Mouse (Mus musculus) ES-Bruce4 (cell line): ENCODE data around the gene Siva1. TPM values are rescaled to one million over a fixed set of nuclear protein-coding genes. Genes with fewer than 3 reads are reported as not detected.

ENCODE experiments used
- H3K27ac ChIP-seq: 2 replicates; pipeline ENCODE4 v1.5.1; 2012; ENCODE audit warnings: low read length, inconsistent platforms; ENCODE audit not compliant: insufficient read depth
- H3K27me3 ChIP-seq: 2 replicates; pipeline ENCODE4 v1.6.1; 2012; ENCODE audit warnings: mild to moderate bottlenecking, low read length, inconsistent platforms; ENCODE audit not compliant: control insufficient read depth, poor library complexity, insufficient read depth, severe bottlenecking
- H3K36me3 ChIP-seq: 2 replicates; pipeline ENCODE4 v1.6.1; 2012; ENCODE audit warnings: inconsistent platforms, mild to moderate bottlenecking, low read length, moderate library complexity; ENCODE audit not compliant: control insufficient read depth, poor library complexity, insufficient read depth, severe bottlenecking
- H3K4me1 ChIP-seq: one replicate; pipeline ENCODE4 v1.8.1; 2011; ENCODE audit warnings: low read length; ENCODE audit not compliant: control insufficient read depth, insufficient read depth
- H3K4me3 ChIP-seq: 2 replicates; pipeline ENCODE4 v1.5.1; 2011; ENCODE audit warnings: low read depth, mild to moderate bottlenecking, low read length
- H3K9ac ChIP-seq: 2 replicates; pipeline ENCODE4 v1.6.1; 2012; ENCODE audit warnings: low read depth, mild to moderate bottlenecking, inconsistent platforms; ENCODE audit not compliant: poor library complexity, severe bottlenecking
- H3K9me3 ChIP-seq: replicated peaks from 2 replicates; pipeline ENCODE4 v1.6.1; 2012; ENCODE audit warnings: mild to moderate bottlenecking, low read length, inconsistent platforms; ENCODE audit not compliant: control insufficient read depth, poor library complexity, insufficient read depth, severe bottlenecking
- CTCF ChIP-seq: IDR thresholded peaks from one replicate; pipeline ENCODE4 v1.8.1; 2011; ENCODE audit warnings: low read depth, low read length
- EP300 ChIP-seq: IDR thresholded peaks from 2 replicates; pipeline ENCODE4 v1.6.1; 2011; ENCODE audit warnings: low read depth, low read length; ENCODE audit not compliant: insufficient read depth
- POLR2A ChIP-seq: IDR thresholded peaks from one replicate; pipeline ENCODE4 v1.8.1; 2011; ENCODE audit warnings: low read length; ENCODE audit not compliant: insufficient read depth
- polyA plus RNA-seq: library from polyadenylated mRNA; stranded (reverse); fragments of >200 nt; gene quantifications from 2 replicates; pipeline ENCODE4 v1.2.4, GENCODE M21; 2011; ENCODE audit warnings: low read depth; ENCODE audit not compliant: missing spikeins, insufficient read depth, insufficient read length

The Siva1 gene
- polyA plus RNA-seq, 1 experiment: 103 TPM

DNA sequence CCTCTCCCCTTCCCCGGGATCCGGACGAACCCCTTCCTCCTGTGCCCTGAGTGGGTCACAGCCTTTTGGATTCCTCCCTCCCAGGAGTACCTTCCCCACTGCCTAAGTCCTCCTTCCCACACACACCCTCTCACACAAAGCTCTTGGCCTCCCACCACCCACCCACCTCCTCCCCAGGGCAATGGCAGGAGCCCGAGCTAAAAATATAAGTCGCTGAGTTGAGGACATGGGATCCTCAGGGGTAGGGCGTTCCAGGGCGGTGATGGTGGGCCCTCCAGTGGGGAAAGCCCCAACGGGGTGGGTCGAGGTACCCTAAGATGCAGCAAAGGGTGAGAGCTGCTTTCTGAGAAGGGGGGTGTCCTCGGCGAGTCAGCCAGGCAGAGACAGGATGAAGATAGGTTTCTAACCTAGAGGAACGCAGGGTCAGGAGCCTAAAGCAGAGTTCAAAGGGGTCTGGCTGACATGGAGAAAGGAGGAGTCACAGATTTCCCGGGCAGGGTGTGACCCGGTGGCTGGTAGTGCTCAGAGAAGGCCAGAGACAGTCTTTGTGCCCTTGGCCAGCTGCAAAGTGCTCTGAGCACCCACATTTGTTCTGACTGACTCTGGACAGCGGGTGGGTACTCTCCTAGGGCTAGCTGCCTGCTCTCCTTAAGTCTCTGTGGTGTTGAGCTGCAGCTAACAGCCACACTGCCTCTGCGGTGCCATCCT is 24.0 kb upstream of the Siva1 start:
- no peak overlapping the region for H3K27ac ChIP-seq

DNA sequence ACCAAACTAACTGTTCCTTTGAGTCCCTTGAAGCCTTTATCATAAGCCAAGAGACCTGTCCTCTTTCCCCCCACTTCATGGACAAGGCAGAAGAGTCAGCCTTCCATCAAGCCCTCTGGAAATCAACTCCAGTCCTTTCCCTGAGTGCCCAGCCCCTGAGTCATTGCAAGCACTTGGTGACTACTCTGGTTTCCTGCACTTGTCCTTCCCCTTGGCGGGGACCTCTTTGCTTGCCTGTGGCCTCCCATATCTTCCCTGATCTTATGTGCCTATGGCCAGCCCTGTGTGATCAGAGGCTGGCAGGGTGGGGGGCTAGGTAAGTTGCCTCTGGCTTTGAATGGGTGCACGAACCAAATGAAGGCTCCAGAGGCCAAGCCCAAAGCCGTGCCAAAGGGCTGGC is 22.6 kb upstream of the Siva1 start:
- Histone ChIP-seq H3K4me1 (no peaks in the 10 kb centered on the region), H3K36me3 (no peaks in the 10 kb centered on the region), H3K4me3 (no peak overlapping the region), H3K27me3 (no peaks in the 10 kb centered on the region), H3K27ac (no peak overlapping the region), H3K9me3 (no peaks in the 10 kb centered on the region), H3K9ac (no peak overlapping the region)
- no peak for TF ChIP-seq POLR2A
- TF ChIP-seq CTCF: no peak
- TF ChIP-seq EP300: no peak

More for the DNA sequence above, 24.0 kb upstream of the Siva1 start:
- H3K9ac ChIP-seq: peak overlapping the region; percentile 46
- H3K4me1 ChIP-seq: no peaks in the 10 kb centered on the region
- peak overlapping the region; percentile 34 for H3K4me3 ChIP-seq
- TF ChIP-seq EP300 (no peak), POLR2A (no peak), CTCF (no peak)
- no peaks in the 10 kb centered on the region for H3K9me3 ChIP-seq
- H3K27me3 ChIP-seq: no peaks in the 10 kb centered on the region
- no peaks in the 10 kb centered on the region for H3K36me3 ChIP-seq

DNA sequence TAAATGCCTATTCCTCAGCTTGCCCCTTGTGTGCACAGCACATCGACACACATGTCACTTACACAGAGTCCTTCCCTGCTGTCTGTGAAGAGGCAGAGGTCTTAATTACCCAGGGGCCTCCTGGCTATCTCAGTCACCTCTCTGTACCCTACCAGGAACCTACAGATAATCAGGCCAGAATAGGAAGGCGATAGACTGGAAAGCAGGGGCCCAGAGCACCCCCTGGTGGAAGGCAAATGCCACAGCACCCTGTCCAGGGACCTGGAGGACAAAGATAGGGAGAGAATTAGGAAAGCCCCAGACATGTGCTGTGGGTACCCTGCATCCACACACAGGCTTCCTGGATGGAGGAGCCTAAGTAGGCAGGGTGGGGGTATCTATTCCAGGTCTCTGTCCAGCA is 20.7 kb upstream of the Siva1 start:
- Histone ChIP-seq H3K9ac (no peak overlapping the region), H3K27ac (no peak overlapping the region), H3K4me3 (no peak overlapping the region), H3K4me1 (no peaks in the 10 kb centered on the region), H3K9me3 (no peaks in the 10 kb centered on the region), H3K27me3 (no peaks in the 10 kb centered on the region), H3K36me3 (no peaks in the 10 kb centered on the region)
- TF ChIP-seq POLR2A (no peak), EP300 (no peak), CTCF (peak; percentile 89)

- no peak overlapping the region for H3K9ac ChIP-seq
- no peak for TF ChIP-seq EP300
- TF ChIP-seq POLR2A: no peak
- no peak for TF ChIP-seq CTCF
- H3K4me3 ChIP-seq: no peak overlapping the region
- H3K4me1 ChIP-seq: no peaks in the 10 kb centered on the region
- no peaks in the 10 kb centered on the region for H3K36me3 ChIP-seq
- H3K27ac ChIP-seq: no peak overlapping the region
- no peaks in the 10 kb centered on the region for H3K9me3 ChIP-seq
- no peaks in the 10 kb centered on the region for H3K27me3 ChIP-seq
Observed at GRCm38 (mm10) chr12:112625700-112626099, 18.8 kb upstream of the Siva1 start.

- no peak overlapping the region for H3K4me3 ChIP-seq
- H3K9ac ChIP-seq: no peak overlapping the region
- no peaks in the 10 kb centered on the region for H3K27me3 ChIP-seq
- H3K9me3 ChIP-seq: no peaks in the 10 kb centered on the region
- no peaks in the 10 kb centered on the region for H3K36me3 ChIP-seq
- H3K27ac ChIP-seq: no peak overlapping the region
- H3K4me1 ChIP-seq: no peaks in the 10 kb centered on the region
- no peak for TF ChIP-seq EP300
- no peak for TF ChIP-seq POLR2A
- no peak for TF ChIP-seq CTCF
Observed at GRCm38 (mm10) chr12:112626455-112626854, 18.0 kb upstream of the Siva1 start.

DNA sequence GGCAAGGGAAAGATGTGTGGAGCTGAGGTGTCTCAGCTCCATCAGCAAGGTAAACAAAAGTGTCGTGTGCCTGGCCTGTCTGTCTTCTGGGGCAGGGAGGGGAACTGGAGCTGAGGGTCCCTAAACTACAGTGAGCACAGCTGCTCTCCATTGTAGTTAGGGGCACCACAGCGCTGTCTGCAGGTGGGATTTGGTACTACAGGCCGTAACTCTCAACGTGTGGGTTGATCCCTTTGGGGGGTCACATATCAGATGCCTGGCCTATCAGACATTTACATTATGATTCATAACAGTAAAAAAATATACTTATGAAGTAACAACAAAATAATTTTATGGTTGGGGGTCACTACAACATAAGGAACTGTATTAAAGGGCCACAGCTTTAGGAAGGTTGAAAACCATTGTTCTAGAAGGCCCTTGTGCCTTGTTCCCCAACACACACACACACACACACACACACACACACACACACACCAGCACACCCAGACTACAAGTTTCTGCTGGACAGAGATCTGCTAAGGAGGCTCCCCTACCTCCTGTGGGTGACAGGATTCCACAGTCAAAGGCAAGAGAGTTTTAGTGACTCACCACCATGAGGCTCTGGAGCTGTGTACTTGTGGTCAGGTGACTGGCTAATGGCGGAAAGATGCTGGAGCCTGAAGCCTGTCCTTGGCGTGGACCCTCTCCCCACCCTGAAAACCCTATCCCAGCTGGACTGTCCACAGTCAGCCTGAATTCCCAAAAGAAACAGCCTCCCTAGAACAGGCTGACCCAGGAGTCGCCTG is 17.2 kb upstream of the Siva1 start:
- Histone ChIP-seq H3K27me3 (no peaks in the 10 kb centered on the region), H3K9me3 (no peaks in the 10 kb centered on the region), H3K4me1 (no peaks in the 10 kb centered on the region), H3K27ac (no peak overlapping the region), H3K9ac (no peak overlapping the region), H3K36me3 (no peaks in the 10 kb centered on the region), H3K4me3 (no peak overlapping the region)
- no peak for TF ChIP-seq EP300
- TF ChIP-seq CTCF: peak; percentile 88
- no peak for TF ChIP-seq POLR2A
